Mouse (Mus musculus) forebrain, embryonic 10.5 days (tissue): ENCODE measurements at regions not wholly inside any gene's neighbourhood (a gene's known extent, or its start where the extent isn't known, plus 50 kb on each side); places are given as distances from the start of the nearest gene placed in this dataset.

Experiments
- DNase-seq: peaks from one replicate; pipeline ENCODE4 v3.0.0-alpha.2; 2017; ENCODE audit warnings: low spot score; ENCODE audit errors: extremely low spot score
- H3K27ac ChIP-seq: fragments of 300-500 bp; sonication (generic); 2 replicates; pipeline ENCODE4 v1.5.1; 2016; ENCODE audit warnings: mild to moderate bottlenecking
- H3K27me3 ChIP-seq: fragments of 300-500 bp; sonication (generic); 2 replicates; pipeline ENCODE4 v1.6.1; 2016; ENCODE audit warnings: mild to moderate bottlenecking; ENCODE audit not compliant: poor library complexity, severe bottlenecking
- H3K36me3 ChIP-seq: fragments of 300-500 bp; sonication (generic); replicated peaks from 2 replicates; pipeline ENCODE4 v1.6.1; 2016; ENCODE audit warnings: mild to moderate bottlenecking, moderate library complexity
- H3K4me1 ChIP-seq: fragments of 300-500 bp; sonication (generic); 2 replicates; pipeline ENCODE4 v1.6.1; 2016
- H3K4me3 ChIP-seq: fragments of 300-500 bp; sonication (generic); 2 replicates; pipeline ENCODE4 v1.5.1; 2016; ENCODE audit warnings: mild to moderate bottlenecking, moderate library complexity
- H3K9me3 ChIP-seq: fragments of 300-500 bp; sonication (generic); 2 replicates; pipeline ENCODE4 v1.6.1; 2016; ENCODE audit warnings: mild to moderate bottlenecking, moderate library complexity
- WGBS: fragments of 180-500 bp; shearing (Covaris S2); methylation state at CpG from one replicate; pipeline ENCODE4 v1.1.7; 2016; 5-methylcytosine and 5-hydroxymethylcytosine counted together

DNA sequence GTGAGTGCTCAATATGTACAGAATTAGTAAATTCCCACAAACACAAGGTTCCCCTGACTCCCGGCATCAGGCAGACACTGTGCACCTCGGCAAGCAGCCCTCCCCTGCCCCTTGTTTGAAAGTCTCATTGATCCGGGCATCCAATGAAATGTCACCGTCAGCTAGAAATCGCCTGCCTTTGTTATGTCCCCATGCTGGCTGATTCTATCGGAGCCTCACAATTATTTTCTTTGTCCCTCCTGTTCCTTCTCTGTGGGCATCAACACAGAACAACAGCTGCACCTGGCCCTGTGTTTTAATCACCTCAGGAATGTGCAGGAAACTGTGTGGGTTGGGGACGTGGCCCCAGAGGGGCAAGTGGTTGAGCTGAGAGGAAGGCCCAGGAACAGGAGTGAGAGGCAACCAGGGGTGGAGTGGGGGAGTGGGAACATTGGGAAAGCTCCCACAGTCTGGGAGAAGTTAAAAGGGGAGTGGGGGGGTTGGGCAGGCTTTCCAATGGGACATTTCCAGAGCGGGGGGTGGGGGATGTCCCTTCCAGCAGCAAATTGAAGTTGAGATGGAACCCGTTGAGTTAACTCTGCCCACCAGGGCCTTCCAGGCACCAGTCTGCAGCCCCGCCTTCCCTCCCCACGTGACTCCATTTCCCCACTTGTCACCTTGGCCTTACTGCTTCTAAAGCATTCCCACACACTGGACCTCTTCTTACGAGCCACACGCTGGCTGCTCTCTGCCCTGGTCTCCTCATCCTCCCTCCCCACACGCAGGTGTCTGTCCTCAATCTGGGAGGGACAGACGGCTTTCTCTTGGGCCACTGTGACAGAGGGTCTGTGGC, 224.4 kb downstream of the Prex1 start:
- peaks cover 88% of the 10 kb centered on the region for H3K4me1 ChIP-seq
- 12% methylated on average over 15 of the region's 15 CpGs for WGBS
- no peak overlapping the region for H3K4me3 ChIP-seq
- DNase-seq, result peak; percentile 76
- H3K36me3 ChIP-seq, result no peaks in the 10 kb centered on the region
- H3K9me3 ChIP-seq, result no peaks in the 10 kb centered on the region
- no peaks in the 10 kb centered on the region for H3K27me3 ChIP-seq
- peak overlapping the region; percentile 92 for H3K27ac ChIP-seq

DNA sequence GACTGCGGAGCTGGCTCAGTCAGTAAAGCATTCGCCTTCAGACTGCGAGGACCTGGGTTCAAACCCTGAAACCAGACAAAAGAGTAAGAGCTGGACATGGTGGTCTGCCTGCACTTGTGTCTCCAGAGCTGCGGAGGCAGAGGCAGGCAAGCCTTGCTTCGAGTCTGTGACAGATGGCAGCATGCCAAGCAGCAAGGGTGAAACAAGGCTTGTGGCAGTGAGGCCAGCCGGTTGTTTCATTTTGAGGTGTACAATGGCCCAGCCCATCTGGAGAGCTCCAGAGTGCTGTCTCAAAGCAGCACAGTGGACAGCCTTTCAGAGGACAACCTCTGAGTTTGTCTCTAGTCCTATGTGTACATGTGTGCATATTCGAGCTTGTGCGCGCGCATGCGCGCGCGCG, 225.9 kb downstream of the Prex1 start:
- WGBS, result 92% methylated on average over 15 of the region's 15 CpGs

DNA sequence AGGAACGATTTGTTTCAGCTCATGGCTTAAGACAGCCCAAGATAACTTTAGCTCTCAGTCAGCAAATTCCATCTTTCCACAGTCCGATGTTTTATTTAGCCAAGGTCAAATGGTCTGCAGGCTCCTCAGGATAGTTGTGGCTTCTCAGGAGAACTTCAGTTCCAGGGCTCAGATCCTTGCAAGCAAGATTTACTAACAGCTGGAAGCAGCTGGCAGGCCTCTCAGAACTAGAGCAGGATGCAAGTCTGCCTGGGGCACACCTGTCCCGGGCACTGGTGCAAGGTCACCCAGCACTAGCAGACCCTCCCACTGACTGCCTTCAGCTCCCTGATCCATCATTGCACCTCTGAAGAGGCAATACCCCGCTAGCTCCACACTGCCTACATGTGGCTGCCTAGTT, 227.8 kb downstream of the Prex1 start:
- no peaks in the 10 kb centered on the region for H3K36me3 ChIP-seq
- peaks cover 79% of the 10 kb centered on the region for H3K4me1 ChIP-seq
- WGBS, result 86% methylated on average over 4 of the region's 4 CpGs
- H3K9me3 ChIP-seq, result no peaks in the 10 kb centered on the region
- peak overlapping the region; percentile 54 for H3K27ac ChIP-seq
- no peak for DNase-seq
- no peaks in the 10 kb centered on the region for H3K27me3 ChIP-seq
- H3K4me3 ChIP-seq, result no peak overlapping the region

More for the DNA sequence above, 225.9 kb downstream of the Prex1 start:
- Histone ChIP-seq H3K27ac (peak overlapping the region; percentile 92), H3K4me3 (no peak overlapping the region), H3K9me3 (no peaks in the 10 kb centered on the region), H3K4me1 (peaks cover 84% of the 10 kb centered on the region), H3K27me3 (no peaks in the 10 kb centered on the region), H3K36me3 (no peaks in the 10 kb centered on the region)
- DNase-seq, result no peak

DNA sequence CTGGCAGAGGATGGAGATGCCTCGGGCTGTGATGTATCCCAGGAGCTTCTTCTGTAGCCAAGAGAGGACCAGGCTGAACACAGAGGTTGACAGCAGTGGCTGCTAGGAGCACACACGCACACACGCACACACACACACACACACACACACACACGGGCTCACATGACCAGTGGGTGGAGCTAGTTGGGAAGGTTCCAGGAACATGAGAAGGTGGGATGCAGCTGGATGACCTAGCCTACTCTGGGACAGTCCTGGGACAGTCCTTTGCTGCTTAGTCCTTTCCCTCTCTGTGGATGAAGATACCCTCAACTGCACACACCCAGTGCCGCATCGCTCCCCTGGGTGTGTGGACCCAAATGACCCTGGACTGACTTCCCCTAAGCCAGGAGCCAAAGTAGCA, 228.3 kb downstream of the Prex1 start:
- DNase-seq, result no peak
- H3K4me3 ChIP-seq, result no peak overlapping the region
- H3K27me3 ChIP-seq, result no peaks in the 10 kb centered on the region
- H3K36me3 ChIP-seq, result no peaks in the 10 kb centered on the region
- WGBS, result 88% methylated on average over 6 of the region's 6 CpGs
- H3K9me3 ChIP-seq, result no peaks in the 10 kb centered on the region
- H3K4me1 ChIP-seq, result peaks cover 78% of the 10 kb centered on the region
- peak overlapping the region; percentile 54 for H3K27ac ChIP-seq

DNA sequence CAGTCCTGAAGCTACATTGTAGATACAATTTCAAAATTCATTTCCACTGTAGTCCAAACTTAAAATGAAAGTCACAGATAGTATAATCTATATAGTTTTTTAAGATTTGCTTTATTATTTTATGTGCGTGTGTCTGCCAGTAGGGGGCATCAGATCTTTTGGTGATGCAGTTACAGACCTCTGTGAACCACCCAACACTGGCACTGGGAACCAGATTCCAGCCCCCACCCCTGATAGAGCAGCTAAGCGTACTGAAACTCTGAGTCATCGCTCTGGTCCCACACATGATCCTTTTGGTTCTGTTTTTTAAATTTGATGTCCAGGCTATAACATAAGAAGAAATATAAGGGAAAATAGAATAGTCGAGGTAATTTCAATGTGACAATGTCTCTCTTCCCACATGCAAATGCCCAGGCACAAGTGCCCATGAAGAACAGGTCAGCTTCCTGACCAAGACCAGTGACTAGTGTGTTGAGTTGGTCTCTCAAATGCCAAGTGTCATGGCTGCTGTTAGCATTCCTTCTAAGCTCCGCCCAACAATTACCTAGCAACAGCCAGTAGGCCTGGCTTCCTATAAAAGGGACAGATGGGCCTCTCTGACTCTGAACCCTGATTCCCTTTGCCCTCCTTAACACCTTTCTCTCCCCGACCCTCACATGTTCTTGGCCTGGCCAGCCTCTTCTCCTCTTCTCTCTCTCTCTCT, 229.9 kb downstream of the Prex1 start:
- no peak overlapping the region for H3K4me3 ChIP-seq
- 91% methylated on average over 6 of the region's 6 CpGs for WGBS
- H3K36me3 ChIP-seq, result no peaks in the 10 kb centered on the region
- peaks cover 3% of the 10 kb centered on the region; the same call in 1 of the 2 replicates for H3K27me3 ChIP-seq
- peaks cover 65% of the 10 kb centered on the region for H3K4me1 ChIP-seq
- 0 out of 2 replicates have a peak overlapping the region, but pooled peaks have one; percentile 54 for H3K27ac ChIP-seq
- no peaks in the 10 kb centered on the region for H3K9me3 ChIP-seq
- DNase-seq, result no peak

DNA sequence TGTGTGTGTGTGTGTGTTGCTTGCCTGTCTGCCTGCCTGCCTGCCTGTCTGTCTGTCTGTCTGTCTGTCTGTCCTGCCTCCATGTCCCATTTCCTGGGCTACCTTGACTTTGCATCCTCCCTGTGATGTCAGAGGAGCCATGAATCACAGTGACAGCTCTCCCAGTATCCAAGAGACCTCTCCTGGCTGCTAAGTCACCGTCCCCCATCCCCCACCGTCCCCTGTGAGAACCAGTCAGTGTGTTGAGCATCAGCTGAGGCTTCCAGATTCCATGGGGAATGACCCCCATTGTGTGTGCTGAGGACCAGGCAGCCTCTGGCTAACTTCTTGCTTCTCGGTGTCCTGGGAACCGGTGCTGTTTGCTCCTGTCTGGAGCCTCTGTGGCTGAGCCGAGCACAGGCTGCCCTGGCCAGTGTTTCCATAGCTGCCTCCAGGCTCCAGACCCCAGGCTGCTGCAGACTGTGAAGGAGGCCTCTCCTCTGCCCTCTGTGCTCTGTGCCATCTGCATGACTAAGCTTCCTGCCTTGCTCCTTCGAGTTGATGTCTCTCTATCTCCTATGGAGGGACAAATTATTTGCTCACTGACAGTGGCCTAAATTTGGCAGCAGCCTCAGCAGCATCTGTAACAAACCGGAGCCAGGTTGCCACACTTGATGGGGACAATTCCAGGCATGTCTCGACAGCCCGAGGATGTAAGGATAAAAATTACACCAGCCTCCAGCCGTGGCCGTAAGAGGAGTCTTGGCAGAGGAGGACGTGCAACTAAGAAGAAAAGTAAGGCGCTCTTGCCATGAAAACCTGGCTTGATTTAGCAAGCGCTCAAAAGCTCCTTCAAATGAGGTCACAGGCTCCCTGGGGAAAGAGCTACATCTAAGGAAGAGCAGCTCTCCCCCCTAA, 230.7 kb downstream of the Prex1 start:
- no peak for DNase-seq
- Histone ChIP-seq H3K4me1 (peaks cover 65% of the 10 kb centered on the region), H3K9me3 (no peaks in the 10 kb centered on the region), H3K36me3 (no peaks in the 10 kb centered on the region), H3K4me3 (no peak overlapping the region), H3K27ac (peak overlapping the region; percentile 79), H3K27me3 (peaks cover 4% of the 10 kb centered on the region; the same call in 1 of the 2 replicates)
- WGBS, result 62% methylated on average over 14 of the region's 14 CpGs

DNA sequence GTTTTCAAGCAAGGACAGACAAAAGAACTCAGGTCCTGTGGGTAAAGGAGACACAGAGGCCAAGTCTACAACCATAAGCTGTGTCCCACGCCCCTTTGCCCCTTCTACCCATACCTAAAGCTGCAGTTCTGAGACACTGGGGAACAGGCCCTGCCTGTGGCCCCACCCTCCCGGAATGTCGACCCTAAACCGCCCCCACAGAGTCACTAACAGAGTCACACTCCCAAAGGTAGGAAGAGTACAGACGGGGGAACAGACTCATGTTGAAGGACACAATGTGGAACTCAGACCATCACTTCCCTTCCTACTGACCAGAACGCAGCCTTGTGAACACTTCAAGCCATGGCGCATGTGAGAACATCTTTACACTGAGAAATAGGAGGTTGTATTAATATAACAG, 231.9 kb downstream of the Prex1 start:
- DNase-seq, result no peak
- Histone ChIP-seq H3K27me3 (peaks cover 4% of the 10 kb centered on the region; the same call in 1 of the 2 replicates), H3K27ac (peak overlapping the region; percentile 79; the same call in 1 of the 2 replicates), H3K4me3 (no peak overlapping the region), H3K4me1 (peaks cover 64% of the 10 kb centered on the region), H3K36me3 (no peaks in the 10 kb centered on the region), H3K9me3 (no peaks in the 10 kb centered on the region)
- WGBS, result 92% methylated on average over 7 of the region's 7 CpGs

DNA sequence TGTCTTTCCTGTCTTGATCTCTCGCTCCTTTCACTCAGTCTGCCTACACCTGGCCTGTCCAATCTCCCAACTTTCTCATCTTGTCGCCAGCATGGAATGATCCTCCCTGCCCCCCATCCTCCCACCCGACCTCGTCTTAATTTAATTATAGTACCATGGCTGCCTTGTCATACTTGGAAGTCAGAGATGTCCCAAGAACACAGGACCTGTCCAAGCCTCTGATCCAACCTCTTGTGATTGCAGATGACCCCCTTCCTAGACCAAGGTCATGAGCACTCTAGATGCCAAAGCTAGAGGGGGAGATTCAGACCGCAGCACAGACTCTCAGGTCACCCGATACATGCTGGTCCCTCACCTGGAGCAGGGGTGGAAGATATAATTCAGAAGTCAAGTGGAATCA, 232.3 kb downstream of the Prex1 start:
- Histone ChIP-seq H3K9me3 (no peaks in the 10 kb centered on the region), H3K36me3 (no peaks in the 10 kb centered on the region), H3K27me3 (peaks cover 4% of the 10 kb centered on the region; the same call in 1 of the 2 replicates), H3K4me1 (peaks cover 61% of the 10 kb centered on the region), H3K27ac (peak overlapping the region; percentile 79; the same call in 1 of the 2 replicates), H3K4me3 (no peak overlapping the region)
- no peak for DNase-seq
- WGBS, result 89% methylated on average over 6 of the region's 6 CpGs

DNA sequence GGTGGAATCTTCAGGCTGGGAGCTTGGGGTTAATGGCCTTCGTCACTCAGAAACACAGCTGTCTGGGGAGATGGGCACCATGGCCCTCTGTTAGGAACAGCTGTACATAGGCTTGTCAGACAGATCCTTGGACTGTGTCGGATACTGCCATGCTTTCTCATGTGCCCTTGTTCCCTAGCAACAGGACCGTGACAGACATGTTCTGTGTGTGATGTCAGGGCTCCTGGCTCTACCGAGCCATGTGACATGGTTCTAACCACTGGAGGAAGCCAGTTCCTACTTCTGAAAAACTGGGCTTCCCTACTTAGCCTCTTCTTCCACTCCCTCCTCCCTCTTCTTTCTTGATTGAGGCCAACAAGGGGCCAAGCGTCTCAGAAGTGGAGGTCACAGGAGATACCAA, 232.7 kb downstream of the Prex1 start:
- no peaks in the 10 kb centered on the region for H3K36me3 ChIP-seq
- H3K27ac ChIP-seq, result peak overlapping the region; percentile 79; the same call in 1 of the 2 replicates
- H3K27me3 ChIP-seq, result peaks cover 4% of the 10 kb centered on the region; the same call in 1 of the 2 replicates
- H3K9me3 ChIP-seq, result no peaks in the 10 kb centered on the region
- no peak for DNase-seq
- peaks cover 60% of the 10 kb centered on the region for H3K4me1 ChIP-seq
- 89% methylated on average over 5 of the region's 5 CpGs for WGBS
- no peak overlapping the region for H3K4me3 ChIP-seq

DNA sequence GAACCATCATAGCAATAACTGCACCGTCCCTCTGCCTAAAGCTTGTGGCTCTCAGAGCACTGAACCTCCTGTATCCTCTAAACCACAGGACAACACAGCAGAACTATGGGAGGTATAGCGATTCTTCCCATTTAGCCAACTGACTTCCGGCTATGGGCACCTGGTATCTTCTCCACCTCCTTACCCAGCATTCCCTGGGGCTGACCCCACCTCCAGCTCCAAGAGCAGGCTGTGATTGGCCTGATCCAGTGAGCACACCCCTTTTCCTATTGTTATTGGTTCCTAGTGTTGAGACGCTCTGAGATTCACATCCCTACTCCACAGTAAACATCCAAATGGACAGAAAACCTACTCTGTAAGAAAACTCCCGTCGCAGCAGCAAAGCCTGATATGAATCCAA, 236.7 kb downstream of the Prex1 start:
- WGBS, result 86% methylated on average over 6 of the region's 6 CpGs
- Histone ChIP-seq H3K4me1 (peaks cover 51% of the 10 kb centered on the region), H3K27ac (no peak overlapping the region), H3K27me3 (peaks cover 4% of the 10 kb centered on the region; the same call in 1 of the 2 replicates), H3K9me3 (no peaks in the 10 kb centered on the region), H3K36me3 (no peaks in the 10 kb centered on the region), H3K4me3 (no peak overlapping the region)
- DNase-seq, result no peak

DNA sequence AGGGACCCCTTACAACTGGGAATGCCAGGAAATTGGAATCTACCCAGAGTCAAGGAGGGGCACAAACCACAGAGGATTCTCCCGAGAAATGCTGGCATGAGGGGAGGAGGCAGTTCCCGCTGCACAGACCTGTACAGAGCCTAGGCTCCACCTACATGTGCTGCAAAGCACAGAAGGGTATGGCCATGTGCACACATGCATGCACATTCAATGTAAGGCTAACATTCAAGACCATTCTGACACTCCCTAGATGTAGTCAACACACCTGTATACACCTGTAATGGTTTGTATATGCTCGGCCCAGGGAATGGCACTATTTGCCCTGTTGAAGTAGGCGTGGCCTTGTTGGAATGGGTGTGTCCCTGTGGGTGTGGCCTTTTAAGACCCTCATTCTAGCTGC, 238.0 kb downstream of the Prex1 start:
- 74% methylated on average over 4 of the region's 4 CpGs for WGBS
- Histone ChIP-seq H3K27me3 (peaks cover 4% of the 10 kb centered on the region; the same call in 1 of the 2 replicates), H3K4me3 (no peak overlapping the region), H3K9me3 (no peaks in the 10 kb centered on the region), H3K4me1 (peaks cover 55% of the 10 kb centered on the region), H3K27ac (no peak overlapping the region), H3K36me3 (no peaks in the 10 kb centered on the region)
- no peak for DNase-seq

DNA sequence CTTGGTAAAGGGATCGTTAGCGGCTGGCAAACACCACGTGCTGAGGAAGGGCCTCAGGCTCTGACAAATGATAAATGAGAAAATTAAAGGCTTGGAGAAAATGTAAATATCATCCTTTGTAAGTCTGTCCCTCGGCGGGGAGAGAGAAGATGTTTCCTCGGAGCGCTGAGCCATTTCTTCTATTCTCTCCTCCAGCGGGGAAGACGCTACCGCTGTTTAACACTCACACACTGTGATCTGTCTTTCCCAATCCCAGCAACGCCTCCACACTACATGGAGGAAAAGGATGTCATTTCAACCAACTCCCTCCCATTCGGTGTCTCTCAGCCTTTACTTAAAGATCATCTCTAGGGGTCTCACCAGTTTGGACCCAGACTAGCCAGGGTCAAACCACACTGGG, 239.0 kb downstream of the Prex1 start:
- Histone ChIP-seq H3K9me3 (no peaks in the 10 kb centered on the region), H3K4me3 (no peak overlapping the region), H3K27me3 (peaks cover 4% of the 10 kb centered on the region; the same call in 1 of the 2 replicates), H3K4me1 (peaks cover 55% of the 10 kb centered on the region), H3K27ac (peak overlapping the region; percentile 31; the same call in 1 of the 2 replicates), H3K36me3 (no peaks in the 10 kb centered on the region)
- 76% methylated on average over 12 of the region's 12 CpGs for WGBS
- no peak for DNase-seq
